Mouse (Mus musculus) activated CD4-positive, CD25-positive, alpha-beta regulatory T cell, adult 4 months (primary cell): Measurements from ENCODE around the gene Glt8d2. TPM values are rescaled to one million over a fixed set of nuclear protein-coding genes. Genes with fewer than 3 reads are reported as not detected.
A peak's percentile ranks its signal among the peaks of the same experiment; 100 is the strongest.

Source experiments
- ATAC-seq: one replicate; pipeline ENCODE4 v1.8.0; 2017
- polyA plus RNA-seq, 2 experiments: library from polyadenylated mRNA; unstranded; fragments of 100-300 nt; shearing (Covaris generic); gene quantifications; one replicate each; pipeline ENCODE4 v1.2.1; 2017

Gene Glt8d2
- polyA plus RNA-seq, result 1 to 10 TPM; 1.7 to 2.2 TPM

GRCm38 (mm10) chr10:82690494-82690893, at the start of gene Glt8d2:
TSS of gene Glt8d2 (minus strand) at chr10:82690650.
- ATAC-seq, result no peak

DNA sequence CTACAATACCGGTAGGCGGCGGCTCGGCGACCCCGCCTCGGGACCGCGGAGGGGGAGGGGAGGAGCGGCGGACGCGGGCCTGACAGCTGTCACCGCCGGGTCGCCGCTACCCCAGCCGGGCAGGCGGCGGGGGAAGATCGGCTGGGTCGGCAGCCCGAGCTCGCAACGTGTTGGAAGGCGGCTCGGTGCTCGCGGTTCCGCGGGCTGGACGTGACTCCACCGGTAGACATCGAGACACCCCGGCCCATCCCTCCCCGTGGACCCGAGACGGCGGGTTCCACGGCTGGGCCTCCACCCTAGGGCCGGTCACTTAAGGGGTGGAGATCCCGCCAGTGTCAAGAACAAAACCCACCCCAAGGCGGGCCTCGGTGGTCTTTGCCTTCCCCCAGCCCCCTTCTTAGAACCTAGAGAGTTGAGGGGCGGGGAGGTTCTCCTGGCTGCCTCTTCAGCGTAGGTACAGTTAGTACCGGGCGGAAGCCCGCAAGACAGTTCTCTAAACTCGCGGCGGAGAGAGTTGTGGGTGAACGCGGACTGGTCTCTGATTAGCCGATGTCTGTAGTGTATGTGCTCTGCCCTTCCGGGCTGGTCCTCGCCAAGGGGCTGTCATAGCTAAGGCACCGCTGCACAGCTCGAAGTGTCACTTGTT, 9.0 kb upstream of the Glt8d2 start:
- ATAC-seq, result peak; percentile 49

- ATAC-seq, result peak; percentile 68
Measured at GRCm38 (mm10) chr10:82698712-82699261, 8.3 kb upstream of the Glt8d2 start.

DNA sequence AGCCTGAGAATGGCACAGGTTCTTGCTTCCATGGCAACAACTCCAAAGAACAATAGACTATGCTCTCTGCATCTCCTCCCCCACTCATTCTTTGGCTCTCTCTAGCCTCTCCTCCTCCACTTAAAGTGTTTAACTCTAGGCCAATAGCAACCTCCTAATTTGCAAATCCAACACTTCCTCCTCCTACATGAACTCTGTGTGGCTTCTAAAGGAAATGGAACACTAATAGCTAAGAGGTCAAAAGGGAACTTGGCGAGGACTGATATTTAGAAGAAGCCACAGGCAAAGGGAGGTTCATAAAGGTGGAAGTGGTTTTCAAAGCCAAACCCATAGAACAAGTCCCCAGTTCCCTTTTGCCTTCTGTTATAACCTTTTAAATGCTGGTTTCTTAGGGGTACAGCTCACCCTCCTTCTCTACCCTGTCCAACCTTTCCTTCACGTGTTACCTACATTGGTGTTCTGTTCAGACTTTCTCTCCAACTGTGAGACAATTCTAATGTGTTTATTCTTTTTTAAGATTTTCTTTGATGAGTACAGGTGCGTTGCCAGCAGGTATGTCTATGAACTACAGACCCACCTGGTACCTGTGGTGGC, 7.0 kb upstream of the Glt8d2 start:
- ATAC-seq, result peak; percentile 59

- ATAC-seq, result no peak
Measured at GRCm38 (mm10) chr10:82696453-82697079, 6.1 kb upstream of the Glt8d2 start.

GRCm38 (mm10) chr10:82695956-82696355, 5.5 kb upstream of the Glt8d2 start, which contains the start of gene Hcfc2:
TSS of gene Hcfc2 (plus strand) at chr10:82696160.
- no peak for ATAC-seq

GRCm38 (mm10) chr10:82689681-82690211, 704 bp downstream of the Glt8d2 start:
- ATAC-seq, result no peak

- no peak for ATAC-seq
Measured at GRCm38 (mm10) chr10:82685440-82685839, 5.0 kb downstream of the Glt8d2 start.

GRCm38 (mm10) chr10:82681639-82682038, 8.8 kb downstream of the Glt8d2 start:
- ATAC-seq, result no peak

GRCm38 (mm10) chr10:82680769-82681168, 9.7 kb downstream of the Glt8d2 start:
- no peak for ATAC-seq

GRCm38 (mm10) chr10:82676949-82677348, 13.5 kb downstream of the Glt8d2 start:
- ATAC-seq, result no peak

GRCm38 (mm10) chr10:82670205-82670604, 20.2 kb downstream of the Glt8d2 start:
- ATAC-seq, result no peak

- peak; percentile 74 for ATAC-seq
Measured at GRCm38 (mm10) chr10:82666436-82667234, 23.8 kb downstream of the Glt8d2 start.

- ATAC-seq, result no peak
Measured at GRCm38 (mm10) chr10:82665951-82666350, 24.5 kb downstream of the Glt8d2 start.

- no peak for ATAC-seq
Measured at GRCm38 (mm10) chr10:82663289-82663688, 27.2 kb downstream of the Glt8d2 start.

DNA sequence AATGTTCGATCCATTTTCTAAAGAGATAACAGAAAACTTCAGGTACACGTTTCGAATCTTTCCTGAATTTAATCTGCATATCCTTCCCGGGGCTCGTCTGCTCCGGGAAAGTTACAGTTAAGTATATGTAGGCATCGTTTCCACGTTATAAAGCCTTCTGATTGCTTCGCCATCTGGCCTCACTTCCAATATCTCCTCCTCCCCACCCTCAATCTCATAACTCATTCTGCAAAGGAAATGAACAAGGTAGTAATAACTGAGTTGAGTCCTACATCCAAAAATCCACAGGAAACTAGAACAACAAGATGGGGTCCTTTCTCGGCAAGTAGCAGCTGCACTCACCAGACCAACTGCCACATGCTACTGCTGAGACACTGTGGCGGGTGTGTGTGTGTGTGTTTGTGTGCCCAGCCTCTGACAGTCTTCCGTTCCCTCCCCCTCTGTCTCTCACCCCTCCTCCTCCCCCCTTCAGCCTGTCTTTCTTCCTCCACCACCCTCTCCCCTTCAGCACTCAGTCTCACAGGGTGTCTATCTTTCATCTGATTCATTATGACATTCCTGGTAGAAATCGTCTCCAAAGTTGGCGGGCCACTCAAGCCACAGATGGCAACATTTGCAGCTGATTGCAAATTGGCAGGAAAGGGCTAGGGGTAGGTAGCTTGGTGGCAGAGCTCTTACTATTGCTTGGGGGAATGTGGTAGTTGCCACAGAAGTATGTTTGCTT, 28.0 kb downstream of the Glt8d2 start:
- ATAC-seq, result peak; percentile 61

- no peak for ATAC-seq
Measured at GRCm38 (mm10) chr10:82661820-82662219, 28.6 kb downstream of the Glt8d2 start.

DNA sequence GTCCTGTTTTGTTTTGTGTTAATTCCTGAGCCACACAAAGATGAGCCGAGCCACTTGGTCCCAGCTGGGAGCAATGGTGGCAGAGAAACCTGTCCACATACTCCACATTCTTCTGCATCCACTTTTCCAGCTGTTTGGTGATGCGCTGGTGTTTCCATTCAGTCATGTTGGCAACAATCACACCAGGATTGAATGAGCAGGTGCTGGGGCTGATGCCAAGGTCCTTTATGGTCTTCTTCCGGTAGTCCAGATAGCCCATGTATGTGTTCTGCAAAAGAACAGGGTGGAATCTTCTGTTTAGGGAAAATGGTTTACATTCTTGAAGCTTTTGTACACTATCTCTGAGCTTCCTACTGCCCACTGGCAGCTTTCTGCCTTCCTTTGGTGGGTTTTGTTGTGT, 35.9 kb downstream of the Glt8d2 start:
- ATAC-seq, result no peak

- no peak for ATAC-seq
Measured at GRCm38 (mm10) chr10:82652625-82653024, 37.8 kb downstream of the Glt8d2 start.

DNA sequence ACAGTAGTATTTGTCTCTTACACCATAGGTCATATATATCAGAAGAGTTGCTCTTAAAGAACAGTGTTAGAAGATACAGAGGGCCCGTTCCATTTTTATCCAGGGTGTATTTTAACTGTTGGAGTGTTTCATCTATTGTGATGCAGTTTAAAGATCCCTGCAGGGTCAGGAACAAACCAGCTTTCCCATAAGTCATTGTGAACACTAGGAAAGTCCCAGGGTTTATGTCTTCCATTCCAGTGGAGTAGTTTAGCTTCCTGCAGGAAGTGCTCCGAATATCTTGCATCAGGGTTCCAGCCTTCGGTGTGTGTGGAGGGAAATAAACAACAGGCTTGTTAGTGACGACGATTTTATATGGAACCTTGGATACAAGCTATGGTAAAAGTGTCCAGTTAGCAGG, 39.2 kb downstream of the Glt8d2 start:
- ATAC-seq, result no peak

DNA sequence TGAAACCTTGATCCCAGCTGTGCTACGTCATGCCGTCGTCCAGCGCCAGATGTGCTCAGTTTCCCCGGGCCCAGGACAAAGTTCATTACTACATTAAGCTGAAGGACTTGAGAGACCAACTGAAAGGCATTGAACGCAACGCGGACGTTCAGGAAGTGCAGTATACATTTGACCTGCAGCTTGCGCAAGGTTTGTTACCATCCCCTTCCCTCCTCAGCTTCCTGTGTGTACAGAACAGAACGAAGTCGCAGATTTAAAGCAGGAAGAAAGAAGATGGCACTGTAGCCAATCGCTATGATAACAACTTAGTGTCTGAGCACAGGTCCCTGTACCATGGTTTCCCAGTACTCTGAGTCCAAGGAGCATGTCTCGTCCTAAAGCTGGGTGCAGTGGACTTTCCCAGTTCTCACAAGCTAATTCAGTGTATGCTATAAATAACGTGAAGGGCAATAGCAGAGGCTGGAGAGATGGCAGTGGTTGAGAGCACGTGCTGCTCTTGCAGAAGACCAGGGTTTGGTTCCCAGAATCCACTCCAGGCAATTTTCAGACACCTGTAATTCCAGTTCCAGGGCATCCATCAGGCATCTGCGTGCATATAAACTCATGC, 43.1 kb downstream of the Glt8d2 start:
- ATAC-seq, result no peak
